Mouse (Mus musculus): Measurements from ENCODE around the gene Cd38.
A peak's percentile ranks its signal among the peaks of the same experiment; 100 is the strongest.

Gene Cd38

GRCm38 (mm10) chr5:43868253-43868652 lies at the start of gene Cd38:
Cd38 (plus strand) TSS chr5:43868553.
- DNase-seq (ENCODE audit: low spot score in 2 of 2): no peak

DNA sequence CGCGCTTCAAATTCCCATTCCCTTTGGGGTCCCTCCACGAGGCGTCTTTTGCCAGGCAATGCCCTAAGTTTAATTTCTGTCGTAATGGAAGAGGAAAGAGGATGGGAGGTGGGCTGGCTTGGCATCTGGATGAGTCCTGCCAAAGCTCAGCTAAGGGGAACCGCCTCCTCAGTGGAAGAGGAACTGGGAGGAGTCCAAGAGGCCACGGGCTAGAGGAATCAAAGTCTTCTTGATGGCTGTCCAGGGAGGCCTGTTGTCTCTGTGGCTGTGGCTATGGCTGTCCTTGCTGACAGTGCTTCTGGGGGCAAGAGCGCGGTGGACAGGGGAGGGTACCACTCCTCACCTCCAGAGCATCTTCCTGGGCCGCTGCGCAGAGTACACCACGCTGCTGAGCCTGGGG lies 49.7 kb upstream of the Cd38 start, which contains the start of gene Bst1:
Bst1 (plus strand) TSS at position 191 of the 400 bp plus-strand sequence.
- DNase-seq (ENCODE audit: low spot score in 2 of 2): no peak

- no peak for DNase-seq (ENCODE audit: low spot score in 2 of 2)
Measured at GRCm38 (mm10) chr5:43820785-43821184, 47.6 kb upstream of the Cd38 start.

DNA sequence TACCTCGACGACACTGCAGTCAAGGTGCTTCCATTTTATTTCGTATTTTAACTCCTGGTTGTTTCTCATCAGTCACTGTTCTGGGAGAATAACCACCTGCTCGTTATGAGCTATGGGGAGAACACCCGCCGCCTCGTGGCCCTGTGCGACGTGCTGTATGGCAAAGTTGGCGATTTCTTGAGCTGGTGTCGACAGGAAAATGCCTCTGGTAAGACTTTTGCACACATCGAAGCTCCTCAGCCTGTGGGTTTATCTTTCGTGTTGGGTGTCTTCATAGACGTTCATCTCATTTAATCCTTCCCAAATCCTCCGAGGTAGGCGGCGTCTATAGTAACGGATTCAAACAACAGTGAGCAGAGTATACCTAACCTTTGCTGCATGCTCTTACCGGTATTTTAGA lies 46.8 kb upstream of the Cd38 start, which contains the start of gene Fbxl5:
Fbxl5 (minus strand) TSS at position 101 of the 400 bp plus-strand sequence.
- no peak for DNase-seq (ENCODE audit: low spot score in 2 of 2)

DNA sequence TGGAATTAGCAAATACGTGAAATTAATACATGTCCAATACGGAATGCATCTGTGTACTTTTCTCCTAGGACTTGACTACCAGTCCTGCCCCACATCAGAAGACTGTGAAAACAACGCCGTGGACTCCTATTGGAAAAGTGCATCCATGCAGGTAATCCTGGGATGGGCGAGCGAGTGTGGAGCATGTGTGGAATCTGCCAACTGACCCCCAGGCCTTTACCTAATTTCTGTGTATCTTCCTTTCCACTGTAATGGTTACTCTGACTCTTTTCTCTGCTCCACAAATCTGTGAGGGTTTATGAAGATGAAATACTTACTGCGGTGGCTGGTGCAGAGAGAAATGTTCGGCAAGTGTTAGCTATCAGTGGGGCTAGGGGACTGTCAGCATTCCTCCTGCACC lies 46.2 kb upstream of the Cd38 start:
- no peak for DNase-seq (ENCODE audit: low spot score in 2 of 2)

GRCm38 (mm10) chr5:43822824-43823223 lies 45.5 kb upstream of the Cd38 start:
- DNase-seq (ENCODE audit: low spot score in 2 of 2): no peak

GRCm38 (mm10) chr5:43824580-43824979 lies 43.8 kb upstream of the Cd38 start:
- no peak for DNase-seq (ENCODE audit: low spot score in 2 of 2)

GRCm38 (mm10) chr5:43826883-43827282 lies 41.5 kb upstream of the Cd38 start:
- DNase-seq (ENCODE audit: low spot score in 2 of 2): no peak

DNA sequence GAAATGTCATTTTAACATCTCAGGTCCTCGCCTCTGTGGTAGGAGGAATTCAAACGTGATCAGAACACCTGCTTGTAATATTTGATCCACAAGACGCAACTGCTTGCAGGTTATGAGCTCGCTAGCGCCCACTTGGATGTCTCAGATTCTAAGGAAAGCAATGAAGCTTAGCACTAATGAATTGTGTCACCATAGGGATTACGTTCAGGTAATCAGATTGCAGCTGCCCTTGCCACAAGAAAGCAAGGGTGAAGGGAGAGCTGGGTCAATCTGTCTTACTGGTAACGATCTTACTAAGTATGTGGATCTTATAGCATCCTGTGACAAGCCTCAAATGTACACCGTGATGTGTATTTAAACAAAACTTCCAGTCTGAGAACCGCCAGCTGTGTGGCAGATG lies 41.0 kb upstream of the Cd38 start:
- no peak for DNase-seq (ENCODE audit: low spot score in 2 of 2)

DNA sequence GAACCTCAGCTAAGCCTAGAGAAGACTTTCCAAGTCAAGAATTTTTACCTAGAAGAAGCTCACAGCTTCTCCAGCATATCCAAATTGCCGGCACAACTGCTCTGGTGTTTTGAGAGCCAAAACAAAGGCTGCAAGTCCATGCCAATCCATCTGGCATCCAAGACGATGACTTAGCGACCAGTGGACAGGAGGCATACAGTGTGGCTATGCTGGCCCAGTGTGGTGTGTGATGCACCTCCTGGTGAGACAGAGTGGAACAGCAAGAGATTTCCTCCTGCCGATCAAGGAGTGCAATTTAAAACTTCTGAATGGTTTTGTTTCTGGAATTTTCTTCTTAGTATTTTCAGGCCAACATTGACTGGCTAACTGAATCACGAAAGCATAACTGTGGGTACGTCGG lies 31.8 kb upstream of the Cd38 start:
- no peak for DNase-seq (ENCODE audit: low spot score in 2 of 2)

- DNase-seq (ENCODE audit: low spot score in 2 of 2): no peak
Measured at GRCm38 (mm10) chr5:43837372-43837771, 31.0 kb upstream of the Cd38 start.

GRCm38 (mm10) chr5:43841144-43842010 lies 27.0 kb upstream of the Cd38 start:
- peak in 1 of 2 experiments; percentile 25 for DNase-seq (ENCODE audit: low spot score in 2 of 2)

- DNase-seq (ENCODE audit: low spot score in 2 of 2): no peak
Measured at GRCm38 (mm10) chr5:43842011-43842285, 26.4 kb upstream of the Cd38 start.

- DNase-seq (ENCODE audit: low spot score in 2 of 2): no peak
Measured at GRCm38 (mm10) chr5:43842576-43843155, 25.7 kb upstream of the Cd38 start.

DNA sequence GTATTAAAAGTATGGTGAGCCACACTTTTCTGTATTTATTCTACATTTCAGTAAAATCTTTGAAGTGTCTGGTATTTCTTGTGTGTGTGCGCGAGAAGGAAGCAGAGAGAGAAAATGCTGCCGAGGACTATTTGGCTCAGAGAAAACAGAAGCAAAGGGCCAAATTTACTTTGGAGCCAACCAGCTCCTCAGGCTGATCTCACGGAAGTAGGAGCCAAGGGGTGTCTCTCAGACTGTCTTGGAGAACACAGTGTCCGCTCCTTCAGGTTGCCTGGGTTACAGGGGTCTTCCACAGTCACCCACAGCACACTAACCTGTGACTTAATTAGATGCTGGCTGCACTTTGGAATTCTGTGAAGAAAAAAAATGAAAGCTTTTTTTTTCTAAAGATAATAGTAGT lies 23.3 kb upstream of the Cd38 start:
- no peak for DNase-seq (ENCODE audit: low spot score in 2 of 2)

GRCm38 (mm10) chr5:43845646-43846045 lies 22.7 kb upstream of the Cd38 start:
- no peak for DNase-seq (ENCODE audit: low spot score in 2 of 2)

- DNase-seq (ENCODE audit: low spot score in 2 of 2): no peak
Measured at GRCm38 (mm10) chr5:43846227-43846626, 22.1 kb upstream of the Cd38 start.

DNA sequence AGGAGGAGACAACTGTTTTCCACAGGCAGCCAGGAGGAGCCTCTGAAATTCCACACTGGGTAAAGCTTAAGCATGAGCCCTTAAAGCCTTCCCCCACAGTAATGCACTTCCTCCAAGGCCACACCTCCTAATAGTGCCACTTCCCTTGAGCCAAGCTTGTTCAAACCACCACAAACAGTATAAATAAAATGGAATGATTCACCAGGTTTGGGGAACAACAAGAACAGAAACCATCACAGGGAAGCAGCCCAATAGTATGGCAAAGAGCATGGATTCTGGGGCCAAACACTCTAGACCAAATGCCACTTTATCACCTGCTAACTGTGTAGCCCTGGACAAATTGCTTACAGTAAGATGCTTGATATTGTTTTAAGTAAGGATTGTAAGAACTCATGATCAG lies 20.8 kb upstream of the Cd38 start:
- DNase-seq (ENCODE audit: low spot score in 2 of 2): no peak

- no peak for DNase-seq (ENCODE audit: low spot score in 2 of 2)
Measured at GRCm38 (mm10) chr5:43848275-43848674, 20.1 kb upstream of the Cd38 start.

DNA sequence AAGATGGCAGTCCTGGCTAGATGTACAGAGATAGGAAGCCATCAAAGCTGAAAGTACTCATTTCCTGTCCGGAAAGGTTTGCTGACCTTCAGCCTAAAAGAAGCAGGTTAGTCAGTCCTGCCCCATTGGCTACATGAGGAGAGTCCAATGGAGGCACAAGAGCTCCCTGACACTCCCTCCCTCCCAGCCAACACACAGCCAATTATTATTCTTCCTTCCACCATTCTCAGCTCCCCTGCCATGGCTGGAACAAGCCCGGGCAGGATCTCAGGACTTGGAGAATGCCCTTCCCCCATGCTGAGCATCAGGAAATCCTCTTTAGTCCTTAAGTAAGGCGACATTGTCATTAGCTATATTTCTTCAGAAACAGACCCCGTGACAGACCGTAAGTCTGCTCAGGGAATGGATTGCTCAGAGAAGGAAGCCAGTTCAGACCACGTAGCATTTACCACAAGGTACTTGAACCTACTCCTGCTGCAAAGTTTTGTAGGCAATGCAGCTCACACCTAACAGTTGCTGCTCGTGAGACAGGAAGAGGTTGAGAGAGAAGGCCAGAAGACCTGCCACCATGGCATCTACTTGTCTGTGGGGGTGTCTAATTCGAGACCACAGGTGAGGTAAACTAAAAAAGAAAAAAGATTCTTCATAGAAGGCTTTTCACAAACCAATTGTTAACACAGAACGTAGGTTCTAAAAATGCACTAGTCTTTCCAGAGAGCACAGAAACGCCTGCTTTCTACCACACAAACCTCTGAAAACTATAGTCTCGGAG lies 15.1 kb upstream of the Cd38 start:
- DNase-seq (ENCODE audit: low spot score in 2 of 2): no peak

GRCm38 (mm10) chr5:43853868-43854488 lies 14.4 kb upstream of the Cd38 start:
- no peak for DNase-seq (ENCODE audit: low spot score in 2 of 2)

DNA sequence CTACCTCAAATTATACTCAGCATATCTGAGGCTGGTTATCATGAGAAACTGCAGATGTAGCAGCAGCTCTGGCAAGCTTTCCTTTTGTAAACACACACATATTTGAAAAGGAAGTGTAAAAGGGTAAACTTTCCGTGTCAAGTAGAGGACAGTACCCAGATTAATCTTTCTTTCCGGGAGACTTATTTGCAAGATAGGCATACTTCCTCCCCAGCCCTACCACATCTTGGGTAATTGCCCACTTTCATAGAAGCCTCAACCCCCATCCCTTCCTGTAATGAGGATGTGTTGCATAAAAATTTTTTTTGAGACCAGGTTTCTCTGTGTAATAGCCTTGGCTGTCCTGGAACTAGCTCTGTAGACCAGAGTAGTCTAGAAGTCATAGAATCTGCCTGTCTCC lies 12.6 kb upstream of the Cd38 start:
- DNase-seq (ENCODE audit: low spot score in 2 of 2): no peak

Measured in frontal cortex, postnatal 10 days (tissue).